Mouse (Mus musculus) CH12.LX (cell line): Measurements from ENCODE around the gene Cpz. TPM values are rescaled to one million over a fixed set of nuclear protein-coding genes. Genes with fewer than 3 reads are reported as not detected.

Experiments
- DNase-seq: peaks from one replicate; pipeline ENCODE4 v3.0.0-alpha.2; 2013; ENCODE audit errors: extremely low read depth
- H3K27ac ChIP-seq: 2 replicates; pipeline ENCODE4 v1.5.1; 2012; ENCODE audit warnings: low read depth, mild to moderate bottlenecking, control low read depth, moderate library complexity; ENCODE audit not compliant: insufficient read depth
- H3K27me3 ChIP-seq: replicated peaks from 2 replicates; pipeline ENCODE3; 2012; ENCODE audit warnings: inconsistent platforms
- H3K36me3 ChIP-seq, 2 experiments: replicated peaks in 1 of 2; 2 replicates each; pipeline versions ENCODE3 to v1.6.1; 2012; ENCODE audit warnings: inconsistent platforms in 1 of 2, low read length in 1 of 2, mild to moderate bottlenecking in 1 of 2, mixed read lengths in 1 of 2, moderate library complexity in 1 of 2; ENCODE audit not compliant: control insufficient read depth in 1 of 2, insufficient read depth in 1 of 2
- H3K4me1 ChIP-seq, 2 experiments: 2 replicates each; pipeline ENCODE4 v1.6.1; 2012; ENCODE audit warnings: inconsistent platforms in 1 of 2, moderate library complexity in 1 of 2; ENCODE audit not compliant: insufficient read depth in 2 of 2, control insufficient read depth in 1 of 2
- H3K4me2 ChIP-seq: 2 replicates; pipeline ENCODE4 v1.6.1; 2012; ENCODE audit warnings: low read depth, mild to moderate bottlenecking, control low read depth; ENCODE audit not compliant: poor library complexity, insufficient read depth, severe bottlenecking
- H3K4me3 ChIP-seq, 3 experiments: fragments of 150-350 bp in 1 of 3; sonication (generic) in 1 of 3; replicated peaks in 1 of 3; 2 replicates each; pipeline versions ENCODE3 to v1.5.1; 2011 to 2012; ENCODE audit warnings: low read depth in 2 of 3, low read length in 2 of 3, mild to moderate bottlenecking in 2 of 3, moderate library complexity in 2 of 3, control low read depth in 1 of 3, improper control_type of control experiment in 1 of 3, inconsistent platforms in 1 of 3, mixed read lengths in 1 of 3; ENCODE audit not compliant: poor library complexity in 1 of 3
- H3K79me2 ChIP-seq: replicated peaks from 2 replicates; pipeline ENCODE4 v1.6.1; 2012; ENCODE audit warnings: mild to moderate bottlenecking, moderate library complexity; ENCODE audit not compliant: control insufficient read depth, poor library complexity, insufficient read depth, severe bottlenecking; ENCODE audit errors: extremely low read depth
- H3K9ac ChIP-seq: 2 replicates; pipeline ENCODE4 v1.6.1; 2012; ENCODE audit warnings: low read depth, mild to moderate bottlenecking, control low read depth, moderate library complexity; ENCODE audit not compliant: insufficient read depth
- H3K9me3 ChIP-seq: replicated peaks from 2 replicates; pipeline ENCODE3; 2012; ENCODE audit warnings: low read length, inconsistent platforms, mixed read lengths
- CHD1 ChIP-seq: IDR thresholded peaks from 2 replicates; pipeline ENCODE4 v1.6.1; 2012; ENCODE audit warnings: low read depth, low read length, improper control_type of control experiment, inconsistent platforms
- CHD2 ChIP-seq: IDR thresholded peaks from 2 replicates; pipeline ENCODE4 v1.6.1; 2011; ENCODE audit warnings: low read length, improper control_type of control experiment
- CTCF ChIP-seq, 2 experiments: IDR thresholded peaks in 1 of 2; conservative IDR thresholded peaks in 1 of 2; 2 replicates each; pipeline ENCODE4 v1.5.1; 2011 to 2012; ENCODE audit warnings: low read depth in 2 of 2, low read length in 2 of 2, improper control_type of control experiment in 1 of 2, inconsistent platforms in 1 of 2, mild to moderate bottlenecking in 1 of 2, moderate library complexity in 1 of 2
- ELF1 ChIP-seq: IDR thresholded peaks from 2 replicates; pipeline ENCODE4 v1.6.1; 2014; ENCODE audit warnings: low read depth, mild to moderate bottlenecking, inconsistent platforms, low read length, improper control_type of control experiment
- EP300 ChIP-seq: IDR thresholded peaks from 2 replicates; pipeline ENCODE4 v1.6.1; 2011; ENCODE audit warnings: low read length, improper control_type of control experiment
- ETS1 ChIP-seq: conservative IDR thresholded peaks from 2 replicates; pipeline ENCODE4 v1.6.1; 2012; ENCODE audit warnings: low read depth, mild to moderate bottlenecking, inconsistent platforms, low read length, improper control_type of control experiment, moderate library complexity
- HCFC1 ChIP-seq: IDR thresholded peaks from 2 replicates; pipeline ENCODE4 v1.6.1; 2012; ENCODE audit warnings: low read depth, mild to moderate bottlenecking, inconsistent platforms, low read length, improper control_type of control experiment
- IRF4 ChIP-seq: IDR thresholded peaks from 2 replicates; pipeline ENCODE4 v1.6.1; 2014; ENCODE audit warnings: low read depth, mild to moderate bottlenecking, inconsistent platforms, low read length, improper control_type of control experiment
- JUN ChIP-seq: IDR thresholded peaks from 2 replicates; pipeline ENCODE4 v1.6.1; 2011; ENCODE audit warnings: low read depth, mild to moderate bottlenecking, low read length, improper control_type of control experiment, moderate library complexity; ENCODE audit not compliant: insufficient read depth
- JUND ChIP-seq: conservative IDR thresholded peaks from 2 replicates; pipeline ENCODE4 v1.6.1; 2011; ENCODE audit warnings: low read depth, low read length, improper control_type of control experiment
- KAT2A ChIP-seq: IDR thresholded peaks from 2 replicates; pipeline ENCODE4 v1.6.1; 2012; ENCODE audit warnings: low read length, improper control_type of control experiment, inconsistent platforms; ENCODE audit not compliant: insufficient replicate concordance
- MAFK ChIP-seq: IDR thresholded peaks from 2 replicates; pipeline ENCODE4 v1.6.1; 2011; ENCODE audit warnings: low read length, improper control_type of control experiment; ENCODE audit not compliant: insufficient replicate concordance
- MEF2A ChIP-seq: IDR thresholded peaks from 2 replicates; pipeline ENCODE4 v1.6.1; 2014; ENCODE audit warnings: low read depth, mild to moderate bottlenecking, inconsistent platforms, low read length, improper control_type of control experiment, borderline replicate concordance
- MYC ChIP-seq: IDR thresholded peaks from 2 replicates; pipeline ENCODE4 v1.6.1; 2011; ENCODE audit warnings: low read depth, mild to moderate bottlenecking, improper control_type of control experiment, low read length
- NELFE ChIP-seq: IDR thresholded peaks from 2 replicates; pipeline ENCODE4 v1.6.1; 2011; ENCODE audit warnings: low read depth, low read length, improper control_type of control experiment
- RCOR1 ChIP-seq: conservative IDR thresholded peaks from 2 replicates; pipeline ENCODE4 v1.6.1; 2012; ENCODE audit warnings: low read depth, mild to moderate bottlenecking, inconsistent platforms, low read length, improper control_type of control experiment
- SIN3A ChIP-seq: IDR thresholded peaks from 2 replicates; pipeline ENCODE4 v1.6.1; 2012; ENCODE audit warnings: low read length, improper control_type of control experiment, inconsistent platforms
- SMC3 ChIP-seq: IDR thresholded peaks from 2 replicates; pipeline ENCODE4 v1.6.1; 2011; ENCODE audit warnings: low read depth, low read length, improper control_type of control experiment
- TBP ChIP-seq: conservative IDR thresholded peaks from 2 replicates; pipeline ENCODE4 v1.6.1; 2011; ENCODE audit warnings: low read depth, low read length, improper control_type of control experiment
- USF2 ChIP-seq: conservative IDR thresholded peaks from 2 replicates; pipeline ENCODE4 v1.6.1; 2011; ENCODE audit warnings: low read depth, low read length, improper control_type of control experiment
- ZKSCAN1 ChIP-seq: IDR thresholded peaks from 2 replicates; pipeline ENCODE4 v1.6.1; 2012; ENCODE audit warnings: low read depth, inconsistent platforms, low read length, improper control_type of control experiment, borderline replicate concordance
- ZMIZ1 ChIP-seq: IDR thresholded peaks from 2 replicates; pipeline ENCODE4 v1.6.1; 2012; ENCODE audit warnings: low read depth, mild to moderate bottlenecking, inconsistent platforms, low read length, improper control_type of control experiment
- ZNF384 ChIP-seq: IDR thresholded peaks from 2 replicates; pipeline ENCODE4 v1.6.1; 2012; ENCODE audit warnings: low read depth, low read length, improper control_type of control experiment, inconsistent platforms
- dilution Hi-C: fragments of 300-500 bp; cut with MboI; formaldehyde crosslinking; loops from 2 replicates; pipeline ENCODE4 v1.14.3; 2020; ENCODE audit warnings: low sequenced_read_pairs; ENCODE audit not compliant: extremely low pct_unique_long_range_greater_than_20kb, extremely low pct_ligation_motif_present
- in situ Hi-C: fragments of 300-500 bp; cut with MboI; formaldehyde crosslinking; loops from 3 replicates; pipeline ENCODE4 v1.14.3; 2019; ENCODE audit warnings: low sequenced_read_pairs, low pct_ligation_motif_present, low pct_unique_long_range_greater_than_20kb, mixed read lengths
- polyA plus RNA-seq: library from polyadenylated mRNA; unstranded; fragments of >175 nt; gene quantifications from 2 replicates; pipeline ENCODE4 v1.2.1, GENCODE M21; 2012; ENCODE audit warnings: low read depth; ENCODE audit not compliant: insufficient read length
- total RNA-seq, 2 experiments: library from RNA; depleted of rRNA; stranded (reverse); fragments of 300-350 nt in 1 of 2; fragments of >200 nt in 1 of 2; gene quantifications; 2 replicates each; pipeline ENCODE4 v1.2.3; 2012 to 2014

Gene Cpz
- total and polyA plus RNA-seq, 3 experiments, result not detected

DNA sequence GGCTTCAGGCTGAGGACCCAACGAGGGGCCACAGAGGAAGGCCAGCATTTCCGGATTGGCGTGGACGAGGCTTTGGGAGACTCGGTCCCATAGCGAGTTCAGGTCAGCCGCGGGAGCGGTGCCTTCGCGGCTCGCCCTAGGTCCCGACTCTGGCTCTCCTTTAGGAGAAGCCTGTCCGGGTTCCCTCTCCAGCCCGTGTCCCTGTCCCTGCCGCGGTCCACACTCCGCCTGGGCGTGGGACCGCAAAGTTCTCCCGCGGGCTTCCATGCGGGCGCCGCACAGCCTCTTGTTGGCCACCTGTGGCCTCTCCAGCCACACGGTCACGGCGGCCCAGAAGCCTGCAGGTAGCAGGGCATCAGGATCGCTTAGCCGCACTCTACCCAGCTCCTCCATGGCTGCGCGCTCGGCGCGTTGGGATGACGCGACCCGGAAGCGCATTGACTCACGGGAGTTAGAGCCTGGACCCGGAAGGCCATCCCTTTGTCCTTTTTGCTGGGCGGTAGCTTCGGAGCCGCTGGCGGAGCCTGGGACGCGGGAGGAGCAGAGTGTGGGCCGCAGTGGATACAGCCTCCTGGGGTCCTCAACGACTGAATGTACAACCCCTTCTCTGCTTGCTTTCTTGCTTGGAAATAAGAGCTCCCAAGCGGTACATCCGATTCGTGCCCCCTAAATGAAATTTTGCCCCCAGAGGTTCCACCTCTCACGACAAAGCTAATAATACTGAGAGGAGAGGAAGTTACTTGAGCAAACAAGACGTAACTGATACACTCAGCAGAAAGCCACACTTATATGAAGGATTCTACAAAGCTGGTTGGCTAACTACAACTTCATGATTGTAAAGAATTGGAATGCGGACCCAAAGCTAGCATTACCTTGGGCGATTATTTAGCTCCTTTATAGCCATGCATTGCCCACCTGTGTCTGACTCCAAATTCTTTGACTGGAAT, 49.4 kb upstream of the Cpz start, which contains the start of gene Trmt44 (continued):
- TF ChIP-seq RCOR1, result 0 out of 2 replicates have a peak, but pooled peaks have one; percentile 44
- no peak for TF ChIP-seq USF2
- TF ChIP-seq SIN3A, result peak; percentile 99
- TF ChIP-seq IRF4, result no peak; the same call in 1 of the 2 replicates
- TF ChIP-seq MYC, result no peak
- peak; percentile 27; the same call in 1 of the 2 replicates for TF ChIP-seq JUND
- TF ChIP-seq ZMIZ1, result peak; percentile 83
- peak; percentile 83 for TF ChIP-seq TBP
- peak; percentile 100 for TF ChIP-seq ELF1

DNA sequence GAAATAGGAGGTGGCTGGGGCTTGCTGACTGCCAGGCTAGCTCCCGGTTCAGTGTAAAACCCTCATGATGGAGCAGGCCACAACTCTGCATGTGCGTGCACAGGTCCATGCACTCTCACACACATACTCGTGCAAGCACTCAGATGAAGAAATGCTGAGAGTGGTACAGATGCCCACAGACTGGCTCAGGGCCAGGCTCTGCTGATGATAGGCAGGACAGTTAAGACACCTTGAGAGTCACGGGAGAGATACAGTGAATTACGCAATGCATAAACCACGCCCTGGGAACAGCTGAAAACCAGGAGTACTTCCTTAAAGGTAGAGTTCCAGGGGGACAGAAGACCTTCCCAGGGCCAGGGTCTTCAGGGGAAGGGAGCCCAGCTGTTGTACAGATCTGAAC, 46.0 kb upstream of the Cpz start:
- H3K9ac ChIP-seq, result no peak overlapping the region
- no peaks in the 10 kb centered on the region for H3K27me3 ChIP-seq
- H3K4me1 ChIP-seq, result peaks cover 6 to 9% of the 10 kb centered on the region in 2 experiments; a peak in 3 of 4 replicates
- dilution Hi-C loops, result no loop called here
- in situ Hi-C loops, result no loop called here
- H3K27ac ChIP-seq, result no peak overlapping the region
- 0 out of 2 replicates have a peak, but pooled peaks cover 6% of the 10 kb centered on the region for H3K79me2 ChIP-seq
- H3K36me3 ChIP-seq, result peaks cover 53 to 71% of the 10 kb centered on the region in 2 experiments
- no peaks in the 10 kb centered on the region for H3K9me3 ChIP-seq
- DNase-seq, result no peak
- H3K4me2 ChIP-seq, result no peak overlapping the region
- TF ChIP-seq NELFE (no peak), CHD2 (no peak), ZKSCAN1 (no peak), CHD1 (no peak), ZNF384 (no peak), TBP (no peak), ZMIZ1 (no peak), SMC3 (no peak), JUND (no peak)
- no peak overlapping the region for H3K4me3 ChIP-seq

- Histone ChIP-seq H3K36me3 (peaks cover 85 to 98% of the 10 kb centered on the region in 2 experiments), H3K4me3 (no peak overlapping the region)
- TF ChIP-seq EP300 (no peak), JUN (no peak), CTCF (conservative IDR thresholded peaks at IDR 0.05 in 1 of 2, IDR thresholded peaks at IDR 0.05 in 1 of 2; ENCODE audit: low read depth in 2 of 2, low read length in 2 of 2) (no peak), MEF2A (no peak), ZNF384 (no peak), ETS1 (no peak), HCFC1 (no peak), ZKSCAN1 (no peak), ELF1 (no peak), TBP (no peak), MAFK (no peak), KAT2A (no peak), CHD1 (no peak)
- TF ChIP-seq, all 38 proteins: peak for 0
- no peak overlapping the region for H3K4me2 ChIP-seq
- dilution Hi-C loops (no loop called here), in situ Hi-C loops (no loop called here)
- no peaks in the 10 kb centered on the region for H3K79me2 ChIP-seq
- H3K27me3 ChIP-seq, result no peaks in the 10 kb centered on the region
- H3K9me3 ChIP-seq, result no peaks in the 10 kb centered on the region
- no peak overlapping the region for H3K9ac ChIP-seq
- no peak overlapping the region for H3K27ac ChIP-seq
- no peak for DNase-seq
- no peaks in the 10 kb centered on the region for H3K4me1 ChIP-seq
Observed at GRCm38 (mm10) chr5:35566632-35567031, 41.1 kb upstream of the Cpz start.
